Mouse (Mus musculus) heart, adult 2 months (tissue): ENCODE measurements around the gene Slc25a26. TPM values are rescaled to one million over a fixed set of nuclear protein-coding genes. Genes with fewer than 3 reads are reported as not detected.

Experiments used
- DNase-seq, 2 experiments: peaks; one replicate each; pipeline ENCODE4 v3.0.0; 2021
- H3K27ac ChIP-seq: fragments of 200-600 bp; 2 replicates; pipeline ENCODE4 v1.8.1; 2022
- H3K27me3 ChIP-seq: fragments of 200-500 bp; 2 replicates; pipeline ENCODE4 v1.6.1; 2012; ENCODE audit warnings: mild to moderate bottlenecking, low read length, inconsistent platforms, mixed read lengths; ENCODE audit not compliant: control insufficient read depth, insufficient read depth
- H3K36me3 ChIP-seq: fragments of 200-500 bp; 2 replicates; pipeline ENCODE4 v1.6.1; 2012; ENCODE audit warnings: low read length, inconsistent platforms; ENCODE audit not compliant: control insufficient read depth, insufficient read depth
- H3K4me1 ChIP-seq: fragments of 200-500 bp; 2 replicates; pipeline ENCODE4 v1.6.1; 2011; ENCODE audit warnings: low read length; ENCODE audit not compliant: control insufficient read depth, insufficient read depth
- H3K4me3 ChIP-seq: fragments of 200-600 bp; 2 replicates; pipeline ENCODE4 v1.8.1; 2022
- H3K79me2 ChIP-seq: fragments of 200-500 bp; replicated peaks from 2 replicates; pipeline ENCODE4 v1.6.1; 2012; ENCODE audit warnings: mild to moderate bottlenecking, inconsistent platforms, low read length, moderate library complexity, mixed read lengths; ENCODE audit not compliant: control insufficient read depth, insufficient read depth
- H3K9ac ChIP-seq: fragments of 200-500 bp; 2 replicates; pipeline ENCODE4 v1.6.1; 2012; ENCODE audit warnings: low read depth, mild to moderate bottlenecking, control low read depth, inconsistent platforms, low read length, mixed read lengths
- CTCF ChIP-seq: fragments of 200-600 bp; IDR thresholded peaks from 2 replicates; pipeline ENCODE4 v1.8.1; 2022; ENCODE audit warnings: antibody characterized with exemption, mild to moderate bottlenecking, moderate library complexity
- EP300 ChIP-seq: fragments of 200-500 bp; IDR thresholded peaks from 2 replicates; pipeline ENCODE4 v1.6.1; 2011; ENCODE audit warnings: low read depth, low read length, control low read depth; ENCODE audit not compliant: insufficient read depth
- POLR2A ChIP-seq: fragments of 200-500 bp; IDR thresholded peaks from 2 replicates; pipeline ENCODE4 v1.6.1; 2011; ENCODE audit warnings: mild to moderate bottlenecking, low read depth, low read length, control low read depth; ENCODE audit not compliant: insufficient read depth
- WGBS: fragments of 180-500 bp; shearing (Covaris S2); methylation state at CpG from one replicate; pipeline ENCODE4 v1.1.7; 2018; 5-methylcytosine and 5-hydroxymethylcytosine counted together
- intact Hi-C: fragments of 180-260 bp; cut with DNase I; formaldehyde crosslinking; loops from one replicate; pipeline ENCODE4 v1.15.1; 2025
- polyA plus RNA-seq: library from polyadenylated mRNA; depleted of rRNA; stranded (reverse); fragments of >200 nt; gene quantifications from 2 replicates; pipeline ENCODE4 v1.2.3, GENCODE M21; 2012
- total RNA-seq, 2 experiments: library from RNA; stranded (reverse); gene quantifications; 2 replicates each; pipeline ENCODE4 v1.2.3; 2021

Gene Slc25a26
- total and polyA plus RNA-seq, 3 experiments, result 18.0 to 19.2 (median 18.7) TPM

DNA sequence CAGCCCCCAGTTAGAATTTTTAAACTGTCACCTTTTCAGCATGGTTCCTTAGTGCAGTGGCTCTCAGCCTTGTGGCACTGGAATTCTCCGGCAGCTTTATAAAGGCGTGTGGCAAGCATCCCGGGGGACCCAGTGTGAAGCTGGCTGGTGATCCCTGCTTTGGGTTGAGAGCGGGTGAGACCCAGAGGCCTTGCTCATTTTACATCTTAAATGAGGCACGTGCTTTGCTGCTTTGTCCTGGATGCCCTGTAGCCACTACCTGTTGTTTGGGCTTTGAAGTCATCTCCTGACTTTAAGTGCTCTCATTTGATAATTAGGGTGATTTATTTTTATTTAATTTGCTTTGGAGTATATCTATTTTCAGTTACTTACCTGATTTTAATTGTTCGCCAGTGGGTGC is 7.8 kb downstream of the Slc25a26 start:
- Histone ChIP-seq H3K4me3 (no peak overlapping the region), H3K36me3 (no peaks in the 10 kb centered on the region), H3K4me1 (no peaks in the 10 kb centered on the region), H3K9ac (no peak overlapping the region), H3K27ac (no peak overlapping the region), H3K79me2 (no peaks in the 10 kb centered on the region), H3K27me3 (no peaks in the 10 kb centered on the region)
- WGBS, result 86% methylated on average over 6 of the region's 6 CpGs
- no peak for DNase-seq
- TF ChIP-seq POLR2A (no peak), EP300 (no peak), CTCF (no peak)
- intact Hi-C loops, result no loop called here

DNA sequence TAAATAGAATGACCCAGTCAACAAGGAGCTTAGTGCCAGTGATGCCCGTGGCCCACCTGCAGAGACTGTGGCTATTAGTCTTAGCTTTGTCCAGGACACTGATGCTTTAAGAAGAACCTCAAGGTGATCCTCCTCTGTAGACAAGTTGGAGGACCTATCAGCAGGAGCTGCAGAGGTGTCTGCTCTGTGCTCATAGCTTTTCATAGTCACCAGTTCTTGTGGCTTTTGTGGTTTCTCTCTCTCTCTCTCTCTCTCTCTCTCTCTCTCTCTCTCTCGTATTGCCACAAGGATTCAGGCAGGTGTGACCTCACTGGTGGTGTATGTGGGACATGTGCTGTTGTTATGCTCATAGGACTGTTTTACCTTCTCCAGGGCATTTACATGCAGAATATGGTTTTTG is 8.7 kb downstream of the Slc25a26 start:
- H3K36me3 ChIP-seq, result no peaks in the 10 kb centered on the region
- intact Hi-C loops, result no loop called here
- WGBS, result 67% methylated on average over 2 of the region's 2 CpGs
- TF ChIP-seq CTCF (no peak), POLR2A (no peak), EP300 (no peak)
- H3K79me2 ChIP-seq, result no peaks in the 10 kb centered on the region
- H3K4me1 ChIP-seq, result no peaks in the 10 kb centered on the region
- no peak overlapping the region for H3K27ac ChIP-seq
- no peaks in the 10 kb centered on the region for H3K27me3 ChIP-seq
- no peak overlapping the region for H3K4me3 ChIP-seq
- H3K9ac ChIP-seq, result no peak overlapping the region
- DNase-seq, result no peak

DNA sequence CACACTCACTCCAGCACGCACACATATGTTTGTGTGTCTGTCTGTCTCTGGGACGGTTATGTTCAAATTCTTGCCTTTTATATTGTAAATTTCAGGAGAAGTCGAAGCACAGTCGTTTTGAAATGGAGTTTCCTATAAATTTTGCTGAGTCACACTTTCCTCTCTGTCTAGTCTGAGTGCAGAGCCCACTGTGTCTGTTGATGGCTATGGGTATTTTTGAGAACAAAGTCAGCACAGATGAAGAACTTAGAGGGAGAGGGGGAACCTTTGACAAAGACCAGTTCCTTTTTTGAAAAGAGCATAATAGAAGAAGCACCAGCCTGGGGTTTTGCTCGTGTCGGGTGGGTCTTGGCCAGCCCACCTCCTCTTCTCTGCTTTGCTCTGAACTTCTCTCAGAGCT is 9.1 kb downstream of the Slc25a26 start:
- no peak for TF ChIP-seq EP300
- no peak for TF ChIP-seq CTCF
- no peak for TF ChIP-seq POLR2A
- no peak overlapping the region for H3K9ac ChIP-seq
- 73% methylated on average over 6 of the region's 6 CpGs for WGBS
- no peaks in the 10 kb centered on the region for H3K79me2 ChIP-seq
- intact Hi-C loops, result no loop called here
- no peak overlapping the region for H3K27ac ChIP-seq
- H3K4me1 ChIP-seq, result no peaks in the 10 kb centered on the region
- no peak overlapping the region for H3K4me3 ChIP-seq
- H3K36me3 ChIP-seq, result no peaks in the 10 kb centered on the region
- no peaks in the 10 kb centered on the region for H3K27me3 ChIP-seq
- DNase-seq, result no peak

DNA sequence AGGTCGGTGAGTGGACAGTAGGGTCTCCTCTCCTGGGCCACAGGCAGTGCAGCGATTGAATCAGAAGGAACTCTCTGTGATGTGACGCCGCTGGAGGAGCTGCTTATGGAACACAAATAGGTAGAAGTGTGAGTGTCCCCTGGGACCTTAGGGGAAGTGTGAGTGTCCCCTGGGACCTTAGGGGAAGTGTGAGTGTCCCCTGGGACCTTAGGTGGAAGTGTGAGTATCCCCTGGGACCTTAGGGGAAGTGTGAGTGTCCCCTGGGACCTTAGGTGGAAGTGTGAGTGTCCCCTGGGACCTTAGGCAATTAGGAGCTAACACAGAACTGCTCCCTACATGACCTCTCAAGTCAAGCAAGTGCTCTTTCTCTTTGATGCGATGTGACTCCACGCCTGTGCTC is 18.0 kb downstream of the Slc25a26 start:
- intact Hi-C loops, result no loop called here
- Histone ChIP-seq H3K79me2 (no peaks in the 10 kb centered on the region), H3K36me3 (no peaks in the 10 kb centered on the region), H3K27ac (no peak overlapping the region), H3K27me3 (no peaks in the 10 kb centered on the region), H3K9ac (no peak overlapping the region), H3K4me1 (no peaks in the 10 kb centered on the region), H3K4me3 (no peak overlapping the region)
- WGBS, result 86% methylated on average over 6 of the region's 6 CpGs
- DNase-seq, result peak in 1 of 2 experiments; percentile 27
- no peak for TF ChIP-seq POLR2A

DNA sequence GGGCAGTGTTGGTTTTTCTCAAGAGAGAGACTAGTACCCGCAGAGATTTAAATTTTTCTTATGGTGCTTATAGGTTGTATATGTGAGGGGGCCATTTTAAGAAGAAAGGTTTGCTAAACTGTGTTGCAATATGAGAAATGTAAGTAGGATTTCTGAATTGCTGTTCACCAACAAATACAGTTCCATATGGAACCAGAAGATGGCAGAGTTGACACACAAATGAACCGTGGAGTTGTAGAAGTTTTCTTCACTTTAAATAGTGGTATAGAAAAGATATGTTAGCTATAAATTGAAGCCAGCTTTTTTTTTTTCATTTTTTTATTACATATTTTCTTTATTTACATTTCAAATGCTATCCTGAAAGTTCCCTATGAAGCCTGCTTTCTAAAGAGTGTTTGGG is 24.2 kb downstream of the Slc25a26 start:
- Histone ChIP-seq H3K27ac (no peak overlapping the region), H3K79me2 (no peaks in the 10 kb centered on the region), H3K4me3 (no peak overlapping the region), H3K27me3 (no peaks in the 10 kb centered on the region), H3K4me1 (no peaks in the 10 kb centered on the region), H3K9ac (no peak overlapping the region), H3K36me3 (no peaks in the 10 kb centered on the region)
- 25% methylated on average over 2 of the region's 2 CpGs for WGBS
- intact Hi-C loops, result loop anchor here (1.0 to 2.0 kb wide), 2 partner anchors 443 to 462 kb away; no protein-coding TSS in a partner anchor
- TF ChIP-seq CTCF (peak; percentile 78), POLR2A (no peak)
- no peak for DNase-seq

DNA sequence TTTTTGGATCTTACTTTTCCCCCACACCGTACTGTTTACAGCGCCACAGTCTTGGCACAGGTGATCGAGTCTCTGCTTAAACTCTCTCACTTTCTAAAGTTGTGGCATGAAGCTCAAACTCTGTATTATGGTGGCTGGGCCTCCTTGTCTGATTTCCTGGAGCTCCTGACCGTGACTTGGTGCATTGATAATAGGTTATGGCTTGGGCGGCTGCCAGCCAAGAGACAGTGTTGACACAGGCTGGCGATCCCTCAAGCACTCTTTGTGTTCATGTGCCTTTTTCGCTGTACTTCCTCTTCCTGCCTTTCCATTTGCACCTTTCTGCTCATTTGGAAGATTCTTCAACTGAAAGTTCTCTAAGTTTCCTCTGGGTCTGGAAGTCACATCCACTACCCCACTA is 30.6 kb downstream of the Slc25a26 start:
- Histone ChIP-seq H3K4me1 (no peaks in the 10 kb centered on the region), H3K36me3 (no peaks in the 10 kb centered on the region), H3K4me3 (no peak overlapping the region), H3K27ac (no peak overlapping the region), H3K27me3 (no peaks in the 10 kb centered on the region), H3K9ac (no peak overlapping the region), H3K79me2 (no peaks in the 10 kb centered on the region)
- WGBS, result 51% methylated on average over 7 of the region's 7 CpGs
- no peak for TF ChIP-seq EP300
- TF ChIP-seq POLR2A, result no peak
- TF ChIP-seq CTCF, result no peak
- intact Hi-C loops, result no loop called here
- no peak for DNase-seq
